Mouse (Mus musculus) spleen, adult 12 weeks (tissue): ENCODE data around the gene Mcrip2.

Experiments
- DNase-seq: peaks from one replicate; pipeline ENCODE4 v3.0.0; 2022; ENCODE audit warnings: low spot score

Gene Mcrip2

GRCm38 (mm10) chr17:25868601-25869191 lies at the start of gene Mcrip2:
Gene Mcrip2, minus strand, starts transcription at chr17:25868764.
- DNase-seq = peak; percentile 33

GRCm38 (mm10) chr17:25918037-25918750 lies 49.6 kb upstream of the Mcrip2 start:
- no peak for DNase-seq

GRCm38 (mm10) chr17:25916931-25917647 lies 48.5 kb upstream of the Mcrip2 start:
- no peak for DNase-seq

- no peak for DNase-seq
Measured at GRCm38 (mm10) chr17:25914295-25914694, 45.7 kb upstream of the Mcrip2 start.

GRCm38 (mm10) chr17:25913877-25914275 lies 45.3 kb upstream of the Mcrip2 start:
- no peak for DNase-seq

GRCm38 (mm10) chr17:25913186-25913876 lies 44.8 kb upstream of the Mcrip2 start:
- DNase-seq = no peak

GRCm38 (mm10) chr17:25911816-25912215 lies 43.3 kb upstream of the Mcrip2 start:
- DNase-seq = no peak

GRCm38 (mm10) chr17:25907640-25908039 lies 39.1 kb upstream of the Mcrip2 start:
- no peak for DNase-seq

GRCm38 (mm10) chr17:25903061-25903460 lies 34.5 kb upstream of the Mcrip2 start:
- DNase-seq = no peak

- DNase-seq = no peak
Measured at GRCm38 (mm10) chr17:25900193-25900592, 31.6 kb upstream of the Mcrip2 start.

- no peak for DNase-seq
Measured at GRCm38 (mm10) chr17:25895891-25896290, 27.3 kb upstream of the Mcrip2 start.

- no peak for DNase-seq
Measured at GRCm38 (mm10) chr17:25895415-25895814, 26.9 kb upstream of the Mcrip2 start.

GRCm38 (mm10) chr17:25893975-25894617 lies 25.5 kb upstream of the Mcrip2 start:
- DNase-seq = peak; percentile 43

GRCm38 (mm10) chr17:25888837-25889236 lies 20.3 kb upstream of the Mcrip2 start:
- no peak for DNase-seq

- DNase-seq = no peak
Measured at GRCm38 (mm10) chr17:25887467-25887866, 18.9 kb upstream of the Mcrip2 start.

GRCm38 (mm10) chr17:25886806-25887205 lies 18.2 kb upstream of the Mcrip2 start:
- no peak for DNase-seq

GRCm38 (mm10) chr17:25885636-25886035 lies 17.1 kb upstream of the Mcrip2 start:
- DNase-seq = no peak

- no peak for DNase-seq
Measured at GRCm38 (mm10) chr17:25883824-25884223, 15.3 kb upstream of the Mcrip2 start.

- DNase-seq = no peak
Measured at GRCm38 (mm10) chr17:25883268-25883667, 14.7 kb upstream of the Mcrip2 start.

- DNase-seq = no peak
Measured at GRCm38 (mm10) chr17:25882306-25882705, 13.7 kb upstream of the Mcrip2 start.

GRCm38 (mm10) chr17:25881691-25882090 lies 13.1 kb upstream of the Mcrip2 start:
- DNase-seq = no peak
